Mouse (Mus musculus) layer of hippocampus, adult 18-20 months (tissue): ENCODE measurements around the gene Prr23a3. TPM values are rescaled to one million over a fixed set of nuclear protein-coding genes. Genes with fewer than 3 reads are reported as not detected.

ENCODE experiments used
- DNase-seq, 2 experiments: peaks; one replicate each; pipeline ENCODE4 v3.0.0; 2022; ENCODE audit warnings: low spot score in 2 of 2
- long read RNA-seq: library from polyadenylated mRNA; stranded (forward); transcript quantifications from one replicate; pipeline ENCODE4 v2.0.0, GENCODE M21; 2021
- total RNA-seq, 2 experiments: library from RNA; stranded (reverse); gene quantifications; 2 replicates each; pipeline ENCODE4 v1.2.3; 2021

Gene Prr23a3
- not detected for total RNA-seq
- long read RNA-seq, result 0 reads

- no peak for DNase-seq
Observed at GRCm38 (mm10) chr9:98864571-98864970, at the start of gene Prr23a3. Gene Prr23a3 (plus strand): TSS chr9:98864767.

GRCm38 (mm10) chr9:98816066-98816465, 48.5 kb upstream of the Prr23a3 start:
- no peak for DNase-seq

- DNase-seq, result no peak
Observed at GRCm38 (mm10) chr9:98817592-98817991, 47.0 kb upstream of the Prr23a3 start.

- no peak for DNase-seq
Observed at GRCm38 (mm10) chr9:98818971-98819370, 45.6 kb upstream of the Prr23a3 start.

GRCm38 (mm10) chr9:98819481-98819880, 45.1 kb upstream of the Prr23a3 start:
- DNase-seq, result no peak

GRCm38 (mm10) chr9:98820461-98820860, 44.1 kb upstream of the Prr23a3 start:
- no peak for DNase-seq

GRCm38 (mm10) chr9:98821067-98821466, 43.5 kb upstream of the Prr23a3 start:
- DNase-seq, result no peak

GRCm38 (mm10) chr9:98823805-98824204, 40.8 kb upstream of the Prr23a3 start:
- no peak for DNase-seq

- no peak for DNase-seq
Observed at GRCm38 (mm10) chr9:98829508-98829907, 35.1 kb upstream of the Prr23a3 start.

- DNase-seq, result no peak
Observed at GRCm38 (mm10) chr9:98837537-98838074, 27.0 kb upstream of the Prr23a3 start.

GRCm38 (mm10) chr9:98842117-98842516, 22.4 kb upstream of the Prr23a3 start, which contains the start of gene Prr23a1:
Gene Prr23a1 (plus strand): TSS chr9:98842503.
- DNase-seq, result no peak

- DNase-seq, result no peak
Observed at GRCm38 (mm10) chr9:98856210-98856609, 8.4 kb upstream of the Prr23a3 start, which contains the start of gene Prr23a2. Gene Prr23a2 (plus strand): TSS chr9:98856494.

GRCm38 (mm10) chr9:98863463-98863862, 1.1 kb upstream of the Prr23a3 start:
- DNase-seq, result no peak

- DNase-seq, result no peak
Observed at GRCm38 (mm10) chr9:98901486-98901885, 36.9 kb downstream of the Prr23a3 start.

GRCm38 (mm10) chr9:98902819-98903218, 38.3 kb downstream of the Prr23a3 start, which contains the start of gene 7420426K07Rik:
Gene 7420426K07Rik (plus strand): TSS chr9:98903119.
- no peak for DNase-seq

Other genes with a start within 250 kb of the Prr23a3 start
- gene Prr23a1, start 22.3 kb upstream of the Prr23a3 start, total RNA-seq, result not detected
- gene Prr23a2, start 8.3 kb upstream of the Prr23a3 start, total RNA-seq, result not detected
- gene 7420426K07Rik, start 38.4 kb downstream of the Prr23a3 start, total RNA-seq, result not detected
- 1 to 10 TPM in 1 of 2 experiments, under 1 TPM in 1; 0.89 to 1.1 TPM for gene Foxl2, start 90.5 kb downstream of the Prr23a3 start, total RNA-seq
- gene Faim, start 121.6 kb downstream of the Prr23a3 start, total RNA-seq, result 10 to 100 TPM; 56.0 to 56.9 TPM
- gene Gm1123, start 170.9 kb downstream of the Prr23a3 start, total RNA-seq, result not detected